Mouse (Mus musculus): ENCODE measurements at regions not wholly inside any gene's neighbourhood (a gene's known extent, or its start where the extent isn't known, plus 50 kb on each side); places are given as distances from the start of the nearest gene placed in this dataset.

- Histone ChIP-seq H3K27me3 (ENCODE audit: insufficient read depth, low read length) (no peaks in the 10 kb centered on the region), H3K27ac (ENCODE audit: low read depth, low read length) (no peak overlapping the region), H3K4me2 (ENCODE audit: low read depth, low read length, poor library complexity, severe bottlenecking) (no peak overlapping the region), H3K9ac (replicated peaks; ENCODE audit: low read length, poor library complexity, severe bottlenecking) (no peak overlapping the region), H3K36me3 (ENCODE audit: insufficient read depth, low read length) (no peaks in the 10 kb centered on the region), H3K9me3 (ENCODE audit: low read length) (no peaks in the 10 kb centered on the region), H3K4me1 (ENCODE audit: insufficient read depth, low read length) (no peaks in the 10 kb centered on the region), H3K4me3 (ENCODE audit: low read depth, low read length) (no peak overlapping the region)
- WGBS, result 73% methylated on average over 3 of the region's 3 CpGs
- DNase-seq (ENCODE audit: low spot score), result peak; percentile 4
- no peak for ATAC-seq (ENCODE audit: low FRiP score)
- TF ChIP-seq CTCF (IDR thresholded peaks at IDR 0.05), result no peak
These were observed 109.9 kb downstream of the Sec23a start for GRCm38 (mm10) chr12:58901931-58902330.

- no peak overlapping the region for H3K4me2 ChIP-seq (ENCODE audit: low read depth, low read length, poor library complexity, severe bottlenecking)
- TF ChIP-seq CTCF (IDR thresholded peaks at IDR 0.05), result no peak
- no peaks in the 10 kb centered on the region for H3K27me3 ChIP-seq (ENCODE audit: insufficient read depth, low read length)
- no peaks in the 10 kb centered on the region for H3K9me3 ChIP-seq (ENCODE audit: low read length)
- 88% methylated on average over 2 of the region's 2 CpGs for WGBS
- H3K27ac ChIP-seq (ENCODE audit: low read depth, low read length), result no peak overlapping the region
- ATAC-seq (ENCODE audit: low FRiP score) (no peak), DNase-seq (ENCODE audit: low spot score) (no peak)
- 0 out of 2 replicates have a peak, but pooled peaks cover 2% of the 10 kb centered on the region for H3K4me1 ChIP-seq (ENCODE audit: insufficient read depth, low read length)
- no peak overlapping the region for H3K4me3 ChIP-seq (ENCODE audit: low read depth, low read length)
- H3K9ac ChIP-seq (replicated peaks; ENCODE audit: low read length, poor library complexity, severe bottlenecking), result no peak overlapping the region
- H3K36me3 ChIP-seq (ENCODE audit: insufficient read depth, low read length), result no peaks in the 10 kb centered on the region
These were observed 136.0 kb downstream of the Sec23a start for GRCm38 (mm10) chr12:58875808-58876207.

- H3K4me3 ChIP-seq (ENCODE audit: low read depth, low read length), result no peak overlapping the region
- no peak overlapping the region for H3K9ac ChIP-seq (replicated peaks; ENCODE audit: low read length, poor library complexity, severe bottlenecking)
- H3K4me2 ChIP-seq (ENCODE audit: low read depth, low read length, poor library complexity, severe bottlenecking), result no peak overlapping the region
- H3K9me3 ChIP-seq (ENCODE audit: low read length), result no peaks in the 10 kb centered on the region
- no peak overlapping the region for H3K27ac ChIP-seq (ENCODE audit: low read depth, low read length)
- H3K4me1 ChIP-seq (ENCODE audit: insufficient read depth, low read length), result 0 out of 2 replicates have a peak, but pooled peaks cover 2% of the 10 kb centered on the region
- no peaks in the 10 kb centered on the region for H3K27me3 ChIP-seq (ENCODE audit: insufficient read depth, low read length)
- peak; percentile 2 for DNase-seq (ENCODE audit: low spot score)
- no peaks in the 10 kb centered on the region for H3K36me3 ChIP-seq (ENCODE audit: insufficient read depth, low read length)
- no peak for ATAC-seq (ENCODE audit: low FRiP score)
- TF ChIP-seq CTCF (IDR thresholded peaks at IDR 0.05), result no peak
These were observed 139.4 kb downstream of the Sec23a start for GRCm38 (mm10) chr12:58872465-58872864.

- Histone ChIP-seq H3K9ac (replicated peaks; ENCODE audit: low read length, poor library complexity, severe bottlenecking) (no peak overlapping the region), H3K4me3 (ENCODE audit: low read depth, low read length) (no peak overlapping the region), H3K4me1 (ENCODE audit: insufficient read depth, low read length) (no peaks in the 10 kb centered on the region), H3K27ac (ENCODE audit: low read depth, low read length) (no peak overlapping the region), H3K36me3 (ENCODE audit: insufficient read depth, low read length) (no peaks in the 10 kb centered on the region), H3K4me2 (ENCODE audit: low read depth, low read length, poor library complexity, severe bottlenecking) (no peak overlapping the region), H3K9me3 (ENCODE audit: low read length) (no peaks in the 10 kb centered on the region), H3K27me3 (ENCODE audit: insufficient read depth, low read length) (no peaks in the 10 kb centered on the region)
- WGBS, result 63% methylated on average over 2 of the region's 2 CpGs
- no peak for TF ChIP-seq CTCF (IDR thresholded peaks at IDR 0.05)
- no peak for DNase-seq (ENCODE audit: low spot score)
- ATAC-seq (ENCODE audit: low FRiP score), result no peak
These were observed 155.3 kb downstream of the Sec23a start for GRCm38 (mm10) chr12:58856498-58856897.

- Histone ChIP-seq H3K36me3 (ENCODE audit: insufficient read depth, low read length) (no peaks in the 10 kb centered on the region), H3K4me3 (ENCODE audit: low read depth, low read length) (no peak overlapping the region), H3K27ac (ENCODE audit: low read depth, low read length) (no peak overlapping the region), H3K9me3 (ENCODE audit: low read length) (no peaks in the 10 kb centered on the region), H3K4me1 (ENCODE audit: insufficient read depth, low read length) (no peaks in the 10 kb centered on the region), H3K4me2 (ENCODE audit: low read depth, low read length, poor library complexity, severe bottlenecking) (no peak overlapping the region), H3K27me3 (ENCODE audit: insufficient read depth, low read length) (no peaks in the 10 kb centered on the region), H3K9ac (replicated peaks; ENCODE audit: low read length, poor library complexity, severe bottlenecking) (no peak overlapping the region)
- 70% methylated on average over 6 of the region's 6 CpGs for WGBS
- no peak for TF ChIP-seq CTCF (IDR thresholded peaks at IDR 0.05)
- DNase-seq (ENCODE audit: low spot score), result peak; percentile 8
- ATAC-seq (ENCODE audit: low FRiP score), result no peak
These were observed 160.0 kb downstream of the Sec23a start for GRCm38 (mm10) chr12:58851677-58852385.

- Histone ChIP-seq H3K27me3 (ENCODE audit: insufficient read depth, low read length) (no peaks in the 10 kb centered on the region), H3K27ac (ENCODE audit: low read depth, low read length) (no peak overlapping the region), H3K9me3 (ENCODE audit: low read length) (no peaks in the 10 kb centered on the region), H3K4me3 (ENCODE audit: low read depth, low read length) (no peak overlapping the region), H3K4me2 (ENCODE audit: low read depth, low read length, poor library complexity, severe bottlenecking) (no peak overlapping the region), H3K36me3 (ENCODE audit: insufficient read depth, low read length) (no peaks in the 10 kb centered on the region), H3K9ac (replicated peaks; ENCODE audit: low read length, poor library complexity, severe bottlenecking) (no peak overlapping the region), H3K4me1 (ENCODE audit: insufficient read depth, low read length) (no peaks in the 10 kb centered on the region)
- TF ChIP-seq CTCF (IDR thresholded peaks at IDR 0.05), result no peak
- ATAC-seq (ENCODE audit: low FRiP score) (no peak), DNase-seq (ENCODE audit: low spot score) (no peak)
- WGBS, result 71% methylated on average over 1 of the region's 1 CpGs
These were observed 182.2 kb downstream of the Sec23a start for GRCm38 (mm10) chr12:58829656-58830055.

All from midbrain, postnatal 0 days (tissue).